Mouse (Mus musculus) liver, postnatal 0 days (tissue): ENCODE measurements around the gene Plin4.

Experiments used
- CTCF ChIP-seq: sonication (generic); IDR thresholded peaks from 2 replicates; pipeline ENCODE4 v1.5.1; 2016; ENCODE audit warnings: antibody characterized with exemption, low read depth
- EP300 ChIP-seq: IDR thresholded peaks from 2 replicates; pipeline ENCODE4 v1.6.1; 2016; ENCODE audit warnings: antibody characterized with exemption, low read depth, mild to moderate bottlenecking

GRCm38 (mm10) chr17:56112743-56113142 is 3.1 kb upstream of the Plin4 start:
- no peak for TF ChIP-seq EP300
- no peak for TF ChIP-seq CTCF
